Mouse (Mus musculus) ovary, postnatal 14 days (tissue): ENCODE measurements at regions not wholly inside any gene's neighbourhood (a gene's known extent, or its start where the extent isn't known, plus 50 kb on each side); places are given as distances from the start of the nearest gene placed in this dataset.
"Not testable (repeated sequence)": the region's sequence is repeated elsewhere in the genome, so short reads cannot be mapped to it uniquely, and the experiment has no call there.

Experiments
- DNase-seq: peaks from one replicate; pipeline ENCODE4 v3.0.0; 2022; ENCODE audit warnings: low spot score

- DNase-seq, result no peak
Measured at GRCm38 (mm10) chr6:31133896-31134735, 175.2 kb upstream of the Klf14 start.

GRCm38 (mm10) chr6:31134736-31135077 is 175.8 kb upstream of the Klf14 start:
- no peak for DNase-seq

GRCm38 (mm10) chr6:31135580-31135979 is 176.7 kb upstream of the Klf14 start:
- no peak for DNase-seq

- DNase-seq, result no peak
Measured at GRCm38 (mm10) chr6:31136895-31137294, 178.0 kb upstream of the Klf14 start.

DNA sequence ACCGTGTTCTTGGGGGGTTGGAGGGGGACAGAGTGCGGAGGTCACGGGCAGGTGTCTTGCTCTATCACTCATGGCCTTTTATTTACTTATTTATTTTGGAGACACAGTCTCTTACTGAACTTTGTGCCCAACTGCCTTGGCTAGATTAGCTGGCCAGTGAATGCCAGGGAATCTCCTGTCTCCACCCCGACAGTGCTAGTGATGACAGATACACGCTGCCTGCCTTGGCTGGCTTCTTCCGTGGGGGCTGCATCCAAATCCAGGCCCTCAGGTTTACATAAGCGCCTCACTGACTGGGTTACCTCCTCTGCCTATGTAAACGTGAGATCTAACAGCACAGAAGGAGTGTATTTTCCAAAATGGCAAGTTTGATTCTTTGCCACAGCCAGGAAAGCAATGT is 178.5 kb upstream of the Klf14 start:
- DNase-seq, result no peak

GRCm38 (mm10) chr6:31140000-31140399 is 181.1 kb upstream of the Klf14 start:
- no peak for DNase-seq

DNA sequence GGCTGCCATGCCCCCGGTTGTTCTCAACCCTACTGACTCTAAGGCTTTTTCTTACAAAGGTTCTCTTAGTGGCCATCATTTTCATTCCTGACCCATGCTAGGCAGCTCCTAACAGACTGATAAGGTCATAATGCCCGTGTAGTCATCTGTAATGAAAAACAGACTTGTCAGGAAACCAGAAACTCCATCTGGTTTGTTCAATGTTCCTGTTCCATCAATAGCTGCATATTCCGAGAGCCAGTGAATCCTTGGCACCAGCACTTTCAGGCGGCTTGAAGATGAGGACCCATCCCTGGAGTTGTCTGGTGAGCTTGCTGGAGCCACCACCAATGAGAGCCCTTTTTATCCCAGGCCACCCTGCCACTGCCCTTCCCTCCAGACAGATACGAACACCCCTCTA is 181.7 kb upstream of the Klf14 start:
- DNase-seq, result no peak

- no peak for DNase-seq
Measured at GRCm38 (mm10) chr6:31141486-31141885, 182.6 kb upstream of the Klf14 start.

DNA sequence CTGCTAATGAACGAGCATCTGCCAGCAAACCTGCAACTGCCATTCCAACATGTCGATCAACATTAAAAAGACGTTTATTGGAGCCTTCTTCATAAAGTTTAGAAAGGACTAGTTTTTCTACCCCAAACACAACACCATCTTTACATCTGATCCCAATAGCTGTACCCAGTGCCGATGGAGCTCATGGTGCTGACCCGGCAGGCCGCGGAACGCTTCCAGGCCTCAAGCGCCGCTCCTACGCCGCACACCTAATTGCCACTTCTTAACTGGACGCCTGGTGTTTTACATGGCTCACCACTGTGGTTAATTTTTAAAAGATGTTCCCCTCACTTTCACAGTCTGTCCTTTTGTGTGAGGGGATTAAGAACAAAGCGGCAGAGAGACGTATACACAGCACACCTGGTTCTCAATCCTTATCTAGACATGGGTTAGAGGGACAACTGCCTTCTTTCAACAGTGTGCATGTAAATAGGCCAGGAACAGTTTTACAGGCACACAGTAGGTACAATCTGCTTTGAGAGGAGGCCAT is 183.7 kb upstream of the Klf14 start:
- not testable (repeated sequence) for DNase-seq

GRCm38 (mm10) chr6:31145687-31146086 is 186.8 kb upstream of the Klf14 start:
- DNase-seq, result no peak

DNA sequence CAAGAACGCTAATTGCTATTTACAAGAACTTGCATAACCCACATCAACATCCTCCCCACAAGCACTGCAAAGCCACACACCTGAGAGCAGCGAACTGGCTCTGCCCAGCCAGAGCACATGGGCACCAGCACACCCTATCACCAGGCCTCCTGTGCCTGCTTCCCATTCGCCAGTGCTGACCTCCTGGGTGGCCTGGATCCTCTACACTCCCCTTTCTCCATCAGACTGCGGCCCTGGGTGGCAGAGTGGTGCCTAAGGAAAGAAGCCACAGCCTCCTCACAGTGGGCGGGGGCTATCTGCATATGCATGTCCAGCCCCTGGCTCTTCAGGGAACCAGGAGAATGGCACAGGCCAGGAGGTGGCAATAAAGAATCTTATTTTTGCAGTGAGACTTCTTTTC is 187.9 kb upstream of the Klf14 start:
- no peak for DNase-seq

DNA sequence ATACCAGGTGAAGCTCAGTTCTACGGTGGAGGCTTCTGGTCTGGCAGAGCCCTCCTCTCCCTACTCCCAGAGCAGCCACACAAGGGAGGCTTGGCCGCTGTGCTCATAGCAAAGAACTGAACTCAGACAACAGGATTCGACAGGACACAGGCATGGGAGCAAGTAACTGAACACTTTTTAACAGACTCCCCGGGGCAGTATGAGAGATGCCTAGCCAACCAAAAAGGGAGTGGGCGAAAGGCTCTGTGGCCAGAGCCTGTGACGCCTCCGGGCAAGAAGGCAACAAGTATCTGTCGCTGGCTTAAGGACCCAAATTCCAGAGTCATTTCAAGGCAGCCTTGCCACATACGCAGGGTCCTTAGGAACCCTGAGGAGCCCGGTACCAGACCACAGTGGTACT is 188.8 kb upstream of the Klf14 start:
- DNase-seq, result no peak

DNA sequence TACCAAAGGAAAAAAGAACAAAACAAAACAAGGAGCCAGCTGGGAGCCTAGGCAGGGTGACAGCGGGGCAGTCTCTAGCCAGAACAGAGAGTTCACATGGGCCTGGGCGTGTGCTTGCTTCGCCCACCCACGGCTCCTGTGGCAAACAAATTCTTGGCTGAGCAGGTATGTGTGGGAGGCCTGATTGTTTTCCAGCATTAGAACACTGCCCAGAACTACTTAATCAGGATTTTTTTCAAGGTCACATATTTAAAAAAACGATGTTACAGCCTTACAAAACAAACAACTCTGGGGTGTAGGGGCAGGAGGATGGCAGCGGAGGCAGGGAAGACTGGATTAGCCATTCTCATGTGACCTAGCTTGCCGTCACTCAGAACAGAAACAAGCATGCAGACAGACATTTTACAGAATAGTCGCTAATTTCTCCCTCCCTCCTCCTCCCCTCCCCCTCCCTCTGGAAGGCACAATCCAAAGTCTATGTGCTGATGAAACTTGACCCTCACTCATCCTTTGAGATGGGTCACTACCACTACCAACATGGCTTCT is 189.5 kb upstream of the Klf14 start:
- no peak for DNase-seq

GRCm38 (mm10) chr6:31149164-31149563 is 190.3 kb upstream of the Klf14 start:
- DNase-seq, result no peak

DNA sequence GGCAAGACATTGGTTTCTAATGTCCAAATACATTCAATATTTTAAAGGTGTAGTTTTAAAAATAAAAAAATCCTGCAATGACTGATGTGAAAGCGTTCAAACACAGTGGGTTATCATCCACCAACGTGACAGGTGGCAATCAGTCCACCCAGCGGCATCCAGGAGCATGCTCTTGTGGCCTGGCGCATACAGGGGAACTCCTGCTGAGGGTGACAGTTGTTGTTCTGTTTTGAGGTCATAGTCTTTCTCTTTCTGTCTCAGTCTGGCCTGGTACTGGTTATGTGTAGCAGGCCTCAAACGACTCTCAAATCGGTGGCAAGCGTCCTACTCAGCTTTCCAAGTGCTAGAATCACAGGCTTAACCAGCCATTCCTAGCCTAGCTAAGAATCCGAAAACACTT is 191.5 kb upstream of the Klf14 start:
- DNase-seq, result no peak

DNA sequence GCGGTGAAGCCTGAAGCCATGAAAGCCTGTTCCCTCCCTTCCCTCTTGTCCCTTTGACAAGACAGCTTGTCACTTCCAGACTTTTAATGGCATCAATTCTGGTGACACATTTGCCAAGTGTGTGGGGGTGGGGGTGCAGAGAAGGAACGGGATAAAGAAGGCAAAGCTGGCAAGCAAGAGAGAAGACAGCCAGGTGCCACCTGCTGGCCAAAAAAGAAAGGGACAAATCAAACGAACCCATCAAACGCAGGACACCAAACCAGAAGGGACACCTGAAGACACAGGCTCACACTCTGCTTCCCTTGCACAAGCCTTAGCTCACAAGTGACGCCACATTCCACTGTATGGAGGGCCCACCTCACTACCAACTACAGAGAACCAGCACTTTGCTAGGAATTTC is 197.0 kb upstream of the Klf14 start:
- no peak for DNase-seq

DNA sequence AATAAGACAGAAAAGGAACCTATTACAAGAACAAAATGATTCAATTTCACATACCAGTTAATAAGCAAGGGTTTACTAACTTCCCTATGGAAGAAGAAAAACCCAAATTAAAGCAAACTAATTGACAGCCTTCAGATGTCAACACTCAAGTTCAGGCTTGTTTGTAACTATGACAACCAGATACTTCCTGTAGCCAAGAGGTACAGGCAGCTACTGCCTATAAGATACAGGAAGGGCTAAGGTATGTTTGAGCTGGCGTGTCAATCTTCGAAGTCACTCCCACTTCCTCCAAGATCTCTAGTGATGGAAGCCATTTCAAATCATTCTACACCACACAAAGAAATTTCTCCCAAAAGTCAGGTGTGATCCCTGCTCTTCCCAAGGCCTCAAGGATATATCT is 198.1 kb upstream of the Klf14 start:
- DNase-seq, result no peak

DNA sequence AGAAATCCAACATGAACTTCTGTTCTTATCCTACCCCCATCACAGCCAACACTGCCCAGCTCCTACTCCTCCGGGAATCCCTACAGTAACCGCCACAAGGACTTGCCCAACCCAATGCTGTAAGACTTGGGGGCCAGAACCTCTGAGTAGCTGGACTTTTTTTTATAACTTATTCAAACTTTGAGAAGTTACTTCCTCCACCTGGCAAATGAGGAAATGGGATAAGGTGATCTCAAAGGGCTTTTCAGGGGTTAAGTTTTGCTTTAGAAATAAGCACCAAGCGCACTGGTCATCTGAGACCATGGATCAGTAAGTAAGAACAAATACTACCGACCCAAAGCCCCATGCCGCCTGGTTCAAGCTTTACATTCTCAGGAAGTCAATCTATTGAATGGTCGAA is 198.6 kb upstream of the Klf14 start:
- DNase-seq, result no peak

- DNase-seq, result no peak
Measured at GRCm38 (mm10) chr6:31158648-31159047, 199.8 kb upstream of the Klf14 start.

DNA sequence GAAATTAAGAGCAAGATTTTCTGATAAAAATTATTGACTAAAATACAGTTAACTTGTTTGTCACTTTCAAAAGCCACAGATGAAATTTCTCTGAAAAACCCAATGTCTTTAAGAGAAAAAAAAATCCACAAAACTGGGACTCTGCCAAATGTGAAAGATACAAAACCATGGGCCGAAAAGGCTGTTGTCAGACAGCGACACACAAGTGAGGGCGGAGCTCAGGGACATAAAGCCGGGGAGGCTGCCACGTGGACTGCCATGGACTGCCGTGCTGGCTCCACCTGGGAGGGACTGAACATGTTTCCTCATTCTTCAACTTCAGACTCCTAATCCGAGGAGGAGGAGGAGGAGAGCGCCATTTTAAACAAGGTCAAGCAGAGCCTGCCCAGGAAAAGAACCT is 200.4 kb upstream of the Klf14 start:
- DNase-seq, result no peak

DNA sequence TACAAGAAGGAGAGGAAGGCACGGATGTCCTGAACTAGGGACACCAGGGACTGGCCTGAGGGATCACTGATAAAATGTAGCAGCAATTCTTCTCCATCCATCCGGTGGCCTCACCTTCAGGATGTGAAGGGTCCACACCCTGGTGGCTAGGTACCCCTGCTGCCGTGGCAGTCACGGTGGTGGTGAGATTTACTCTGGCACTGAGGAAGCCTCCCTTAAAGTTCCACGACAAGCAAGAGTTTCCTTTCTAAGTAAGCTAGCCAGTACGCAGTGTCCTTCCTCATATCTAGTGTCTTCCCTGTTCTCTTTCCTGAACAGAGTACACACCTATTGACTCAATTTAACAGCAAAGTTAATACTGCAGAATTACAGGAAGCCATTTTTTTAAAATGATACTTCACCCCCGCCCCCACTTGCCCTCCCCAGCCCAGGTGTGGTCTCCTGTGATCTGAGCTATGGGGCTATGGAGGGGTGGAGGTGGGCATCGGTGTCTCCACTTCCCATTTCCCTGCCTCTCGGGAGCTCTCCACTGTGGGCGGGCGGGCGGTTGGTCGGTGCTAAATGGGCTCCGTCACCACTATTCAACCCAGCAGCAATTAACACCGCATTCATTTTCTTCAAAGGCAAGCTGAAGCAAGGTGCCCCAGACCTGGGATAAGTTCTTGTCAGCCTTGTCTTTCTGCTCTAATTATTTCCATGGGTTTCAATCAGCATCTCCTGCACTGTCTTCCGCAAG is 201.2 kb upstream of the Klf14 start:
- DNase-seq, result no peak

- DNase-seq, result no peak
Measured at GRCm38 (mm10) chr6:31161445-31162340, 202.8 kb upstream of the Klf14 start.
